Mouse (Mus musculus): ENCODE measurements around the gene Rfpl4.

DNA sequence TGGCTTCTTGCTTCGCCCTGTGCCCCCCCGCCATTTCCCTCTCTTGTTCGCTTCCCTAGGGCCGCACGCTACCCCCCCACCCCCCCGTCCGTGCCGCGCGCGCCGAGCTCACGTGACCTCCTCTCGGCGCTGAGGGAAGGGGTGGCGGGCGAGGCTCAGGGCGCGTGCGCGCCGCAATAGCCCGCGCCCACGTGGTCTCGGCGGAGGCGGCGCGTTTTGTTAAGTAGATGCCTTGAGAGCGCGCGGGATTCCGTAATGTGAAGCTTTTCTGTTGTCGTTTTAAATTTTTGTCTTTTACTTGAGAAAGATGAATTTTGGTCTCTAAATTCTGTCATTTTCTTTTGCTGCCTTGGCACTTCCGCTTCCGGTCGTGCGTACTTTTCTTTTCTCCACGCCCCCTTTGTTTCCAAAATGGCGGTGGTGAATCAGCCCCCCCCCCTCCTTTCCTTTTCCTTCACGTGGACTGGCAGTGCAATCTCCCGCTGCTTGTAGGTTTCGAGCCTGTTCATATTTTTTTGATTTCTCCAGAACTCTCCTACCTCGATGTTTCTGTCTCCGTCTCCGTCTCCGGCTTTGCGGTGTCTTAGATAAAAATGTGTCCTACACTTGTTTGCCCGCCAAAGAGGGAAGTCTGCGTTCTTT lies 54.3 kb downstream of the Rfpl4 start:
- TF ChIP-seq CTCF (IDR thresholded peaks at IDR 0.05; ENCODE audit: low read depth, low read length) = no peak
- no peak for TF ChIP-seq POLR2A (IDR thresholded peaks at IDR 0.05; ENCODE audit: insufficient read depth, low read length)

Data from ES-Bruce4 (cell line).